Mouse (Mus musculus) brain, adult 2 months (tissue): ENCODE results near the gene Gm2564.
"Not testable (repeated sequence)": the region's sequence is repeated elsewhere in the genome, so short reads cannot be mapped to it uniquely, and the experiment has no call there.

Experiments used
- DNase-seq: peaks from one replicate; pipeline ENCODE4 v3.0.0; 2011; ENCODE audit warnings: low read depth, low spot score

Gene Gm2564

DNA sequence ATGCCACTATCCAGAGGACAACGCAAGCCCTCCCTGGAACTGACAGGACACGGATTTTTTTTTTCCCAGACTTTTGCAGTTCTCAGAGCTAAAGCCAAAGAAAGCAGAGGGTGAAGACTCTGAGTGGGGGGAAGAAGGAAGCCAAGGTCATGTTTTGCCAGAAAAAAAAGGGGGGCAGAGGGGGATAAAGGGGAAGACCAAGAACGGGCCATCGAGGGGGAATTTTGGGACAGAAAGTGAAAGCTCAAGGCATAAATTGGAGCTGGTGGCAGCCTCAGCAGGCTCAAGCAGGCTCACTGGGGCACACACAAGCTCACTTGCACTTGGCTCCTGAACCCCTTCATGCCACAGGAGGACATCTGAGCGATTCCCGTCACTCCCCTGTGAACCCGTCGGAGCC lies at the start of gene Gm2564:
Gene Gm2564 (plus strand): TSS at position 301 of the 400 bp plus-strand sequence.
- not testable (repeated sequence) for DNase-seq

DNA sequence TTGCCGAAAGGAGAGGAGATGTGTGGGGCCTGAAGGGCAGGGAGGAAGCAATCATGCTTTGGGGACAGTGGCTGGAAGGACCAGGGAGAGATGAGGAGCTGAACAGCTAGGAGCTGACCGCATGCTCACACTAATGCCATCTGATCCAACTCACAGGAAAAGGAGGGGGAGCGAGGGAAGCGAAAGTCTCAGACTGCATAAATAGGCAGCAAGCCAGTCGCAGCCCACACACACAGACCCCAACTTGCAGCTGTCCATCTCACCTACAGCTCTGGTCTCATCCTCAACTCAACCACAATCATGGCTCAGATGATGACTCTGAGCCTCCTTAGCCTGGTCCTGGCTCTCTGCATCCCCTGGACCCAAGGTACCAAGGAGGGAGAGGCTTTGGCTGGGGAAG lies 17.6 kb upstream of the Gm2564 start, which contains the start of gene Gm10591:
Gene Gm10591 (plus strand): TSS at position 301 of the 400 bp plus-strand sequence.
- not testable (repeated sequence) for DNase-seq

DNA sequence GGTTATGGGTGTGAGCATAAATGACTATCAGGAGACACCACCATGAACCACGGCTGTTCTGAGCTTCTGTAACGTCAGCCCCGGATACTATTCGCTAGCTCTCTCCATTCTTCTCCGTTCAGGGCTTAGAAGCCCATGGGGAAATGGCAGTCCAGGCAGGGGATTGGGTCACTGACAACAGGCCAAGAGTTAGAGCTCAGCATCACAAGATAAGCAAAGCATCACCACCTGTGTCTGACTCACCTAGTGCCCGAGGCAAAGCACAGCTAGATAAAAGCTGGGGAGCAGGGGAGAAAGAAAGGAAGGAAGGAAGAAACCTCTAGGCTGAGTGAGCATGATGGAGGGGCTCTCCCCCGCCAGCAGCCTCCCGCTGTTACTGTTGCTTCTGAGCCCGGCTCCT lies 25.4 kb downstream of the Gm2564 start, which contains the start of gene Ccl27b:
Gene Ccl27b (plus strand): TSS at position 301 of the 400 bp plus-strand sequence.
- not testable (repeated sequence) for DNase-seq

DNA sequence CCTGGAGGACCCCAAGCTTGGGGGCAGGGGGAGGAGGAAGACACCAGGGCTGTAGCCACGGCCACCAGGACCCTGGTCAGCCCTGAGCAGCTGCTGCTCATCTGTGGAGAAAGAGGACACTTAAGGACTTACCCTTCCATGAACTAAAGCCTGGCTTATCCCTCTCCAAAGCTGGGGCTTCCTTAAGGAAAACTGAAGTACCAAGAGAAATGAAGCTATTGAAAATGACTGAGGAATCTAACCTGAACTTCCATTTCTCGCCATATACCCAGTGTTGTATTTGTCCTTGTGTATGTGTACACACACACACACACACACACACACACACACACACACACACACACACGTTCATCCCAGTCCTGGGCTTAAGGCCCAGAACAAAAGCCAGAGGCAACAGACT lies 32.3 kb downstream of the Gm2564 start, which contains the start of gene Il11ra2:
Gene Il11ra2 (minus strand): TSS at position 101 of the 400 bp plus-strand sequence.
- not testable (repeated sequence) for DNase-seq

DNA sequence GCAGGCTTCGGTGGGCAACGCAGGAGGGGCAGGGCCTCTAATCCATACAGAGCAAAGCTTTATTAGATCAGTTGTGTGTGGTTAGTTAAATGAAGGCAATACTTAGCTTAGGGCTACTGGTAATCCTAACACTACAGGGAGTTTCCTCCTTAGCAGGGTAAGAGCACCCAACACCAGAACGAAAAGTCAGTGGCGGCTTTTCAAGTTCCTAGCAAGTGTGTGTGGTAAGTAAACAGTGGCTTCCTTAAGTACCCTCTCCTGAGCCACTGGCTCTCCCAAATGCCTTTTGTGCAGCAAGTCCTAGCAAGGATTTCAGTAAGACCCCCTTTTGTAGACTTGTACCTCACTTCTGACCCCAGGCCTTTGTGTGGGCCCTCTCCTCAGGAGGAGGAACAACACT lies 45.9 kb downstream of the Gm2564 start:
- not testable (repeated sequence) for DNase-seq

DNA sequence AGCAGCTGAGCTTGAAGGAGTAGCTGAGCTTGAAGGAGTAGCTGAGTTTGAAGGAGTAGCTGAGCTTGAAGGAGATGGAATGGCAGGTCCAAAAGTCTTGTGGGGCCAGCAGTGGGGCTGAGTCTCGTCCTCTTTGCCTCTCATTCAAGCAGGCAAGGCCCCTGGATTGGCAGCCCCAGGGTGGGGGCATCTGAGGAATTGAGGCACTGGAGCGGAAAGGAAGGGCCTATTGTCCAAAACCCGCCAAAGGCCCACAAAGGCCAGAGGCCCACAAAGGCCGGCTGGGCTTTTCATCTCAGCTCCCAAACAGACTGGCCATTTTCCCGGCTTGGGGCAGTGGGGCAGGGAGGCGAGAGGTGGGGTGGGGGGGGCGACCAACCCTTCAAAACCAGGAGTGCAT lies 49.8 kb downstream of the Gm2564 start:
- DNase-seq: not testable (repeated sequence)

DNA sequence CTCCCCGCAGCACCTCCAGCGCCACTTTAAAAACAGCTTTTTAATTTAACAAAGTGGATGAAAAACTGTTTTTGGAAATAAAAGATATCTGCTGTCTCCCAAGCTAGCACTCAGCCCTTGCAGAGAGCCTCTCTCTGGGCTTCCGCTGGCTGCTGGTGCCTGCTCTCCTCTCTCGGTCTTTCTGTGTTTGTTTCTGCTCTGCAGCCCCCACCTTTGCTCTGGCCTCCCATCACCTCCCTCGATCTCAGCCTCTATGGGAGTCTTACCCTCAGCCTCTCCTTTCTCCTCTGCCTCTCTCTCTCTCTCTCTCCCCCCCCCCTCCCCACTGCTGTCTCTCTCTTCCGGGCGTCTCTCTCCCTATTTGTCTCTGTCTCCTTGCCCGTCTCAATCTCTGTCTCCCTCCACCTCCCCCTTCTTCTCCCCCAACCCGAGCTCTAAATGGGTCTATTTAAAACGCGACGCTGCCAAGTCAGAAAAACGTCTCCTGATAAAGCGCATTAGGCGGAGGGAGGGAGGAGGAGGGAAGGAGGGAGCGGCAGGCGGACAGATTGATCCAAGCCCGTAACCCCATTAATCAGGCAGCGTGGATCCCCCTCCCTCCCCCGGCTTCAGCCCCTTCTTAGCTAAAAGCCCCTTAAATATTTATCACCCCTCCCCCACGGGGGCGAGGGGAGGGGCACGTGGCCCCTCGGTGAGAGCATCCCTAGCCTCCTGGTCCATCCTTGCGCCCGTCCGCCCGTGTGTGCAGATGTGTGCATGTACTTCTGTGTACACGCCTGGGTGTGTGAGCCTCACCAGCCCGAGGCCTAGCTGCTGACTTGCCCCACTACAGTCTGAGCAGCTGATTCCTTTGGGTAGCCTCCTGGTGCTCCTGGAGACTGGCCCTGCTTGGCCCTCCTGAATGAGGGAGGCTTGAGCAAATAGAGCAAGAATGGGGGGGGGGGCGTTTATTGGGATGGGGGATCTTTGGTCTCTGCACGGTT lies 51.1 kb downstream of the Gm2564 start:
- not testable (repeated sequence) for DNase-seq
